Comparison of ENCODE assay signal across 37 mouse cellular contexts in genomic region chr2:73041475-73041874, GRCm38 (mm10). TPM values are rescaled to one million over a fixed set of nuclear protein-coding genes. Genes with fewer than 3 reads are reported as not detected.
DNase-seq lines count a peak whose midpoint lies in the region; ATAC-seq and TF ChIP-seq lines count a peak whose summit lies in the region.
"Had no signal": no experiment of that assay in that cellular context is flagged by ENCODE, and none has a peak within 500 bp of the region (broad histone marks: within the 10 kb centered on the region; RNA-seq: fewer than 3 reads in every experiment).

No protein-coding gene starts in this region.

- TF ChIP-seq CTCF in gastrocnemius, adult 2 months (IDR thresholded peaks at IDR 0.05), result no peak
- TF ChIP-seq CTCF in spleen, adult 2 months (IDR thresholded peaks at IDR 0.05; ENCODE audit: extremely low read depth, insufficient read depth, insufficient read length, insufficient replicate concordance), result no peak
- TF ChIP-seq CTCF in bone marrow, adult 2 months (IDR thresholded peaks at IDR 0.05; ENCODE audit: control insufficient read depth, insufficient read depth, low read length), result no peak
- TF ChIP-seq CTCF in stomach, postnatal 0 days (IDR thresholded peaks at IDR 0.05; ENCODE audit: low read depth), result no peak
- TF ChIP-seq CTCF in forebrain, postnatal 0 days (IDR thresholded peaks at IDR 0.05; ENCODE audit: low read depth), result no peak

- no peak for TF ChIP-seq EP300 in stomach, postnatal 0 days (optimal IDR thresholded peaks at IDR 0.05)

- H3K27ac ChIP-seq in gastrocnemius, adult 2 months, result peak overlapping the region; percentile 17; the same call in 1 of the 2 replicates
- H3K27ac ChIP-seq in spleen, adult 2 months (ENCODE audit: insufficient read depth, low read length), result peak overlapping the region; percentile 8
- peak overlapping the region; percentile 69; the same call in 1 of the 2 replicates for H3K27ac ChIP-seq in bone marrow, adult 2 months (ENCODE audit: control insufficient read depth, insufficient read depth, low read depth, low read length, poor library complexity)
- H3K27ac ChIP-seq in stomach, postnatal 0 days (replicated peaks), result no peak overlapping the region
- no peak overlapping the region for H3K27ac ChIP-seq in forebrain, postnatal 0 days (ENCODE audit: low read depth, low read length)
- H3K27ac ChIP-seq: embryonic facial prominence, embryonic 13.5 days; forebrain, embryonic 12.5 days; heart, adult 2 months; heart, embryonic 13.5 days; hindbrain, embryonic 15.5 days; limb, embryonic 10.5 days; limb, embryonic 15.5 days; liver, embryonic 13.5 days; stomach, embryonic 15.5 days had no signal

- H3K4me1 ChIP-seq in spleen, adult 2 months (ENCODE audit: control insufficient read depth, insufficient read depth, insufficient read length), result peaks cover 7% of the 10 kb centered on the region; the same call in 1 of the 2 replicates
- H3K4me1 ChIP-seq in bone marrow, adult 2 months (ENCODE audit: control insufficient read depth, insufficient read depth, low read length), result peaks cover 3% of the 10 kb centered on the region; the same call in 1 of the 2 replicates
- peaks cover 3% of the 10 kb centered on the region; the same call in 1 of the 2 replicates for H3K4me1 ChIP-seq in stomach, postnatal 0 days (replicated peaks; ENCODE audit: control insufficient read depth, insufficient read depth)
- H3K4me1 ChIP-seq in forebrain, postnatal 0 days (ENCODE audit: insufficient read depth), result no peaks in the 10 kb centered on the region

- 61% methylated on average over 5 of the region's 5 CpGs for WGBS in spleen, adult 2 months
- WGBS in bone marrow, adult 2 months, result 48% methylated on average over 5 of the region's 5 CpGs
- 37% methylated on average over 5 of the region's 5 CpGs for WGBS in stomach, postnatal 0 days
- WGBS in forebrain, postnatal 0 days, result 29% methylated on average over 5 of the region's 5 CpGs

- no peaks in the 10 kb centered on the region for H3K36me3 ChIP-seq in spleen, adult 2 months (ENCODE audit: control insufficient read depth, insufficient read depth, low read length)
- no peaks in the 10 kb centered on the region for H3K36me3 ChIP-seq in stomach, postnatal 0 days (ENCODE audit: control insufficient read depth, insufficient read depth, low read length)
- H3K36me3 ChIP-seq in forebrain, postnatal 0 days (ENCODE audit: insufficient read depth), result no peaks in the 10 kb centered on the region
- H3K36me3 ChIP-seq: embryonic facial prominence, embryonic 13.5 days; forebrain, embryonic 12.5 days; heart, embryonic 13.5 days; hindbrain, embryonic 15.5 days; limb, embryonic 10.5 days; limb, embryonic 15.5 days; liver, embryonic 13.5 days; stomach, embryonic 15.5 days had no signal

- ATAC-seq in stomach, postnatal 0 days (ENCODE audit: low FRiP score, low TSS enrichment), result peak; percentile 38; the same call in 1 of the 2 replicates
- no peak for ATAC-seq in forebrain, postnatal 0 days
- ATAC-seq: inflammation-experienced regulatory T-cells, adult 6 months; lung, postnatal 0 days had no signal

- TF ChIP-seq POLR2A in spleen, adult 2 months (IDR thresholded peaks at IDR 0.05; ENCODE audit: low read depth, low read length), result no peak
- TF ChIP-seq POLR2A in bone marrow, adult 2 months (IDR thresholded peaks at IDR 0.05; ENCODE audit: borderline replicate concordance, control insufficient read depth, low read depth, low read length), result no peak

- H3K9ac ChIP-seq in stomach, postnatal 0 days (ENCODE audit: low read length), result no peak overlapping the region
- H3K9ac ChIP-seq in forebrain, postnatal 0 days, result no peak overlapping the region
- H3K9ac ChIP-seq: embryonic facial prominence, embryonic 13.5 days; forebrain, embryonic 12.5 days; heart, embryonic 13.5 days; hindbrain, embryonic 15.5 days; limb, embryonic 15.5 days; liver, embryonic 13.5 days; stomach, embryonic 15.5 days had no signal

- no peaks in the 10 kb centered on the region for H3K27me3 ChIP-seq in spleen, adult 2 months (ENCODE audit: control insufficient read depth, insufficient read depth, low read length)
- no peaks in the 10 kb centered on the region for H3K27me3 ChIP-seq in stomach, postnatal 0 days (ENCODE audit: control insufficient read depth, insufficient read depth, low read length)
- no peaks in the 10 kb centered on the region for H3K27me3 ChIP-seq in forebrain, postnatal 0 days (ENCODE audit: insufficient read depth, low read length)
- H3K27me3 ChIP-seq: embryonic facial prominence, embryonic 13.5 days; heart, embryonic 13.5 days; hindbrain, embryonic 15.5 days; limb, embryonic 15.5 days; stomach, embryonic 15.5 days had no signal

- no peak for DNase-seq in gastrocnemius, adult 2 months
- DNase-seq in gastrocnemius, postnatal 36 days, result no peak
- no peak for DNase-seq in spleen, adult 2 months (ENCODE audit: low read depth in 1 of 2, low spot score in 2 of 2)
- DNase-seq in spleen, adult 12 weeks (ENCODE audit: low spot score), result no peak
- no peak for DNase-seq in stomach, postnatal 0 days (ENCODE audit: low spot score)
- DNase-seq in forebrain, postnatal 0 days, result no peak
- no peak for DNase-seq in layer of hippocampus, postnatal 25 days (ENCODE audit: extremely low spot score in 1 of 2, low spot score in 1 of 2)
- DNase-seq: adrenal gland, postnatal 25 days; cerebellum, adult 11 months; cerebellum, adult 9-10 months; gastrocnemius, postnatal 25 days; heart, adult 2 months; heart, postnatal 10 days; kidney, postnatal 4 days; layer of hippocampus, postnatal 36 days; liver, embryonic 13.5 days; lung, adult 18-20 months; lung, postnatal 4 days; midbrain, embryonic 14.5 days; thymus, postnatal 25 days had no signal

- intact Hi-C loops in gastrocnemius, adult 2 months (cut with DNase I), result no loop called here
- intact Hi-C loops in gastrocnemius, postnatal 36 days (cut with DNase I), result no loop called here

- H3K4me2 ChIP-seq in stomach, postnatal 0 days (replicated peaks; ENCODE audit: low read depth), result no peak overlapping the region
- H3K4me2 ChIP-seq in forebrain, postnatal 0 days (ENCODE audit: low read depth), result no peak overlapping the region
- H3K4me2 ChIP-seq: embryonic facial prominence, embryonic 13.5 days; forebrain, embryonic 12.5 days; heart, embryonic 13.5 days; hindbrain, embryonic 15.5 days; limb, embryonic 15.5 days; liver, embryonic 13.5 days; stomach, embryonic 15.5 days had no signal

- no peaks in the 10 kb centered on the region for H3K9me3 ChIP-seq in stomach, postnatal 0 days (ENCODE audit: control insufficient read depth, low read length)
- H3K9me3 ChIP-seq in forebrain, postnatal 0 days (ENCODE audit: low read length), result no peaks in the 10 kb centered on the region
- H3K9me3 ChIP-seq: embryonic facial prominence, embryonic 13.5 days; forebrain, embryonic 12.5 days; heart, embryonic 13.5 days; hindbrain, embryonic 15.5 days; limb, embryonic 10.5 days; limb, embryonic 15.5 days; liver, embryonic 13.5 days; stomach, embryonic 15.5 days had no signal

- no peak overlapping the region for H3K4me3 ChIP-seq in gastrocnemius, adult 2 months
- no peak overlapping the region for H3K4me3 ChIP-seq in spleen, adult 2 months (ENCODE audit: extremely low read depth, insufficient read depth, insufficient read length)
- no peak overlapping the region for H3K4me3 ChIP-seq in bone marrow, adult 2 months (replicated peaks; ENCODE audit: control insufficient read depth, low read depth, low read length)
- no peak overlapping the region for H3K4me3 ChIP-seq in stomach, postnatal 0 days (ENCODE audit: low read depth, low read length)
- H3K4me3 ChIP-seq in forebrain, postnatal 0 days (ENCODE audit: low read depth, low read length), result no peak overlapping the region
- H3K4me3 ChIP-seq: embryonic facial prominence, embryonic 13.5 days; erythroblast, embryonic 14.5 days; forebrain, embryonic 12.5 days; heart, adult 2 months; heart, embryonic 13.5 days; hindbrain, embryonic 15.5 days; limb, embryonic 10.5 days; limb, embryonic 15.5 days; liver, embryonic 13.5 days; stomach, embryonic 15.5 days had no signal

RNA-seq across cellular contexts. Expression of gene Gm11084, which starts 55.0 kb away (rescaled TPM):
- not detected for total RNA-seq in gastrocnemius, adult 2 months (2021)
- total RNA-seq in gastrocnemius, postnatal 36 days (2021), result not detected
- not detected in 2 replicates for polyA plus RNA-seq in spleen, adult 2 months (2012; rRNA removed)
- polyA plus RNA-seq in bone marrow, adult 2 months (2011; ENCODE audit: insufficient read depth, insufficient read length, low replicate concordance, missing spikeins), result not detected in 2 replicates
- not detected in 2 replicates for polyA plus RNA-seq in stomach, postnatal 0 days (2015; fragmentation: Nextera tagmentation; extraction: Ambion mirVana)
- not detected in 2 replicates for total RNA-seq in forebrain, postnatal 0 days (2014; rRNA removed)
- not detected in 2 replicates for polyA plus RNA-seq in forebrain, postnatal 0 days (2015; fragmentation: Nextera tagmentation; extraction: Ambion mirVana)
- not detected for total RNA-seq in layer of hippocampus, postnatal 25 days (2021)
- total RNA-seq: adrenal gland, postnatal 25 days; gastrocnemius, postnatal 25 days; heart, adult 2 months; heart, postnatal 10 days; hematopoietic stem cell, adult 5-6 weeks; layer of hippocampus, adult 8-10 months; layer of hippocampus, postnatal 36 days; left cerebral cortex, postnatal 10 days; monocyte, adult 5-6 weeks had no signal
- polyA plus RNA-seq: embryonic facial prominence, embryonic 13.5 days; erythroblast, embryonic 14.5 days; forebrain, embryonic 12.5 days; heart, adult 2 months; heart, embryonic 13.5 days; hindbrain, embryonic 15.5 days; inflammation-experienced regulatory T-cells, adult 6 months; kidney, embryonic 14.5 days; limb, embryonic 10.5 days; limb, embryonic 15.5 days; liver, embryonic 13.5 days; lung, postnatal 0 days; midbrain, embryonic 14.5 days; neural tube, embryonic 14.5 days; stomach, embryonic 15.5 days had no signal

Comparison
In these comparisons a context has a peak if more than half of its experiments do, and no peak if none do; other contexts are left out.
1. H3K27ac ChIP-seq: peak in gastrocnemius, adult 2 months (single experiment), spleen, adult 2 months (single experiment) and bone marrow, adult 2 months (single experiment); none in stomach, postnatal 0 days (single experiment) and forebrain, postnatal 0 days (single experiment).